Mouse (Mus musculus) ovary, adult 18-20 months (tissue): ENCODE results near the gene Tmem30c.

ENCODE experiments used
- DNase-seq: peaks from one replicate; pipeline ENCODE4 v3.0.0; 2022; ENCODE audit warnings: low spot score, mixed read lengths

The Tmem30c gene

GRCm38 (mm10) chr16:57295216-57295934 is 2.7 kb upstream of the Tmem30c start:
- no peak for DNase-seq

GRCm38 (mm10) chr16:57292296-57292695 is 369 bp downstream of the Tmem30c start:
- DNase-seq, result no peak

- DNase-seq, result no peak
Observed at GRCm38 (mm10) chr16:57291696-57292095, 969 bp downstream of the Tmem30c start.

GRCm38 (mm10) chr16:57281417-57281816 is 11.2 kb downstream of the Tmem30c start:
- no peak for DNase-seq

GRCm38 (mm10) chr16:57280221-57281217 is 12.1 kb downstream of the Tmem30c start:
- no peak for DNase-seq

GRCm38 (mm10) chr16:57278976-57279626 is 13.6 kb downstream of the Tmem30c start:
- DNase-seq, result no peak

GRCm38 (mm10) chr16:57269751-57270150 is 22.9 kb downstream of the Tmem30c start:
- DNase-seq, result no peak

- DNase-seq, result no peak
Observed at GRCm38 (mm10) chr16:57268058-57268841, 24.4 kb downstream of the Tmem30c start.

- DNase-seq, result no peak
Observed at GRCm38 (mm10) chr16:57267068-57267467, 25.6 kb downstream of the Tmem30c start.

GRCm38 (mm10) chr16:57260152-57260551 is 32.5 kb downstream of the Tmem30c start:
- DNase-seq, result no peak

- no peak for DNase-seq
Observed at GRCm38 (mm10) chr16:57259356-57260083, 33.1 kb downstream of the Tmem30c start.

GRCm38 (mm10) chr16:57251589-57252421 is 40.9 kb downstream of the Tmem30c start:
- no peak for DNase-seq

- DNase-seq, result no peak
Observed at GRCm38 (mm10) chr16:57250991-57251390, 41.7 kb downstream of the Tmem30c start.

- DNase-seq, result no peak
Observed at GRCm38 (mm10) chr16:57247464-57247863, 45.2 kb downstream of the Tmem30c start.

- DNase-seq, result no peak
Observed at GRCm38 (mm10) chr16:57246596-57246995, 46.1 kb downstream of the Tmem30c start.

- DNase-seq, result peak; percentile 61
Observed at GRCm38 (mm10) chr16:57243858-57244248, 48.8 kb downstream of the Tmem30c start.

- DNase-seq, result peak; percentile 27
Observed at GRCm38 (mm10) chr16:57243205-57243857, 49.3 kb downstream of the Tmem30c start.

GRCm38 (mm10) chr16:57242857-57243204 is 49.8 kb downstream of the Tmem30c start:
- no peak for DNase-seq

- no peak for DNase-seq
Observed at GRCm38 (mm10) chr16:57235871-57236510, 56.7 kb downstream of the Tmem30c start.
